Mouse (Mus musculus) megakaryocyte, embryonic 14.5 days (primary cell): Measurements from ENCODE around the gene Gm47283. TPM values are rescaled to one million over a fixed set of nuclear protein-coding genes. Genes with fewer than 3 reads are reported as not detected.
"Not testable (repeated sequence)": the region's sequence is repeated elsewhere in the genome, so short reads cannot be mapped to it uniquely, and the experiment has no call there.

Experiments
- H3K27me3 ChIP-seq: replicated peaks from 2 replicates; pipeline ENCODE3; 2012; ENCODE audit warnings: inconsistent platforms
- H3K36me3 ChIP-seq: replicated peaks from 2 replicates; pipeline ENCODE3; 2012; ENCODE audit warnings: low read length, inconsistent platforms, mixed read lengths
- H3K4me1 ChIP-seq: 2 replicates; pipeline ENCODE4 v1.6.1; 2012; ENCODE audit warnings: inconsistent platforms
- H3K4me3 ChIP-seq: replicated peaks from 2 replicates; pipeline ENCODE3; 2012; ENCODE audit warnings: moderate library complexity, mild to moderate bottlenecking, inconsistent platforms
- H3K9me3 ChIP-seq: 2 replicates; pipeline ENCODE4 v1.6.1; 2012; ENCODE audit warnings: inconsistent platforms
- FLI1 ChIP-seq: IDR thresholded peaks from 2 replicates; pipeline ENCODE4 v1.6.1; 2012; ENCODE audit warnings: low read length, inconsistent platforms, mixed read lengths
- GATA1 ChIP-seq: IDR thresholded peaks from 3 replicates; pipeline ENCODE4 v1.6.1; 2012; ENCODE audit warnings: mixed read lengths, low read length, inconsistent platforms, borderline replicate concordance
- polyA plus RNA-seq: library from polyadenylated mRNA; stranded (reverse); fragments of >175 nt; gene quantifications from 2 replicates; pipeline ENCODE4 v1.2.3, GENCODE M21; 2012; ENCODE audit warnings: low replicate concordance; ENCODE audit not compliant: insufficient read depth

Gene Gm47283
- polyA plus RNA-seq, result not detected in 2 replicates

GRCm38 (mm10) chrY:90784438-90784837 lies at the start of gene Gm47283:
TSS of gene Gm47283 (plus strand) at chrY:90784738.
- H3K4me3 ChIP-seq, H3K36me3 ChIP-seq, H3K9me3 ChIP-seq, H3K4me1 ChIP-seq, H3K27me3 ChIP-seq: not testable (repeated sequence)

GRCm38 (mm10) chrY:90735181-90735895 lies 49.2 kb upstream of the Gm47283 start:
- Histone ChIP-seq H3K9me3 (peaks cover 39% of the 10 kb centered on the region), H3K36me3 (peaks cover 34% of the 10 kb centered on the region)
- not testable (repeated sequence) for H3K4me1 ChIP-seq, H3K27me3 ChIP-seq, H3K4me3 ChIP-seq

GRCm38 (mm10) chrY:90736217-90737000 lies 48.1 kb upstream of the Gm47283 start:
- not testable (repeated sequence) for H3K27me3 ChIP-seq
- H3K36me3 ChIP-seq, result peaks cover 40% of the 10 kb centered on the region

GRCm38 (mm10) chrY:90737606-90738430 lies 46.7 kb upstream of the Gm47283 start:
- Histone ChIP-seq H3K4me1 (no peaks in the 10 kb centered on the region), H3K27me3 (no peaks in the 10 kb centered on the region), H3K36me3 (peaks cover 49% of the 10 kb centered on the region), H3K9me3 (peaks cover 61% of the 10 kb centered on the region), H3K4me3 (no peak overlapping the region)
- TF ChIP-seq GATA1 (no peak), FLI1 (no peak)

More at GRCm38 (mm10) chrY:90736217-90737000, 48.1 kb upstream of the Gm47283 start:
- H3K9me3 ChIP-seq, result peaks cover 46% of the 10 kb centered on the region
- H3K4me1 ChIP-seq, H3K4me3 ChIP-seq: not testable (repeated sequence)

- Histone ChIP-seq H3K4me1 (no peaks in the 10 kb centered on the region), H3K36me3 (peaks cover 49% of the 10 kb centered on the region), H3K9me3 (peaks cover 65% of the 10 kb centered on the region), H3K4me3 (no peak overlapping the region), H3K27me3 (no peaks in the 10 kb centered on the region)
- TF ChIP-seq GATA1 (no peak), FLI1 (no peak)
Measured at GRCm38 (mm10) chrY:90738431-90738680, 46.2 kb upstream of the Gm47283 start.

GRCm38 (mm10) chrY:90738841-90739530 lies 45.6 kb upstream of the Gm47283 start:
- not testable (repeated sequence) for H3K27me3 ChIP-seq, H3K4me1 ChIP-seq
- Histone ChIP-seq H3K36me3 (peaks cover 47% of the 10 kb centered on the region), H3K4me3 (peak overlapping the region; percentile 0), H3K9me3 (peaks cover 71% of the 10 kb centered on the region)

- H3K4me3 ChIP-seq, H3K4me1 ChIP-seq, H3K27me3 ChIP-seq: not testable (repeated sequence)
- Histone ChIP-seq H3K36me3 (peaks cover 43% of the 10 kb centered on the region), H3K9me3 (peaks cover 73% of the 10 kb centered on the region)
Measured at GRCm38 (mm10) chrY:90739531-90740012, 45.0 kb upstream of the Gm47283 start.

GRCm38 (mm10) chrY:90740013-90740561 lies 44.5 kb upstream of the Gm47283 start:
- no peaks in the 10 kb centered on the region for H3K27me3 ChIP-seq
- TF ChIP-seq FLI1 (no peak), GATA1 (no peak)
- no peak overlapping the region for H3K4me3 ChIP-seq
- H3K9me3 ChIP-seq, result peaks cover 74% of the 10 kb centered on the region
- no peaks in the 10 kb centered on the region for H3K4me1 ChIP-seq
- peaks cover 41% of the 10 kb centered on the region for H3K36me3 ChIP-seq

GRCm38 (mm10) chrY:90741006-90741405 lies 43.5 kb upstream of the Gm47283 start:
- Histone ChIP-seq H3K9me3 (peaks cover 76% of the 10 kb centered on the region), H3K4me3 (peak overlapping the region; percentile 1), H3K36me3 (peaks cover 46% of the 10 kb centered on the region)
- not testable (repeated sequence) for H3K27me3 ChIP-seq, H3K4me1 ChIP-seq

- H3K4me1 ChIP-seq, H3K27me3 ChIP-seq: not testable (repeated sequence)
- Histone ChIP-seq H3K36me3 (peaks cover 46% of the 10 kb centered on the region), H3K9me3 (peaks cover 74% of the 10 kb centered on the region), H3K4me3 (peak overlapping the region; percentile 5)
Measured at GRCm38 (mm10) chrY:90741452-90742260, 42.9 kb upstream of the Gm47283 start.

- Histone ChIP-seq H3K36me3 (peaks cover 46% of the 10 kb centered on the region), H3K9me3 (peaks cover 74% of the 10 kb centered on the region)
- not testable (repeated sequence) for H3K4me1 ChIP-seq
Measured at GRCm38 (mm10) chrY:90742261-90743052, 42.1 kb upstream of the Gm47283 start.

GRCm38 (mm10) chrY:90743053-90743810 lies 41.3 kb upstream of the Gm47283 start:
- H3K27me3 ChIP-seq, H3K4me3 ChIP-seq, H3K4me1 ChIP-seq: not testable (repeated sequence)
- peaks cover 41% of the 10 kb centered on the region for H3K36me3 ChIP-seq
- H3K9me3 ChIP-seq, result peaks cover 67% of the 10 kb centered on the region

More at GRCm38 (mm10) chrY:90742261-90743052, 42.1 kb upstream of the Gm47283 start:
- H3K27me3 ChIP-seq, H3K4me3 ChIP-seq: not testable (repeated sequence)
